Mouse (Mus musculus): Measurements from ENCODE around the gene Phlda3. TPM values are rescaled to one million over a fixed set of nuclear protein-coding genes. Genes with fewer than 3 reads are reported as not detected.

The Phlda3 gene
- 1.9 TPM in 1 of 2 replicates, not detected in the other for total RNA-seq (2014; fragmentation: Nextera tagmentation)
- 0.17 and 1.0 TPM in 2 replicates for total RNA-seq (2017)

GRCm38 (mm10) chr1:135765645-135766591, at the start of gene Phlda3:
Gene Phlda3, plus strand, starts transcription at chr1:135766119.
- peak; percentile 82 for ATAC-seq (replicated peaks; ENCODE audit: poor library complexity, severe bottlenecking)

GRCm38 (mm10) chr1:135719486-135719885, 46.4 kb upstream of the Phlda3 start:
- peak; percentile 75 for ATAC-seq (replicated peaks; ENCODE audit: poor library complexity, severe bottlenecking)

- 0 out of 2 replicates have a peak, but pooled peaks have one; percentile 31 for ATAC-seq (replicated peaks; ENCODE audit: poor library complexity, severe bottlenecking)
Measured at GRCm38 (mm10) chr1:135719983-135720382, 45.9 kb upstream of the Phlda3 start, which contains the start of gene Csrp1. Gene Csrp1, plus strand, starts transcription at chr1:135720061.

- no peak for ATAC-seq (replicated peaks; ENCODE audit: poor library complexity, severe bottlenecking)
Measured at GRCm38 (mm10) chr1:135723016-135723415, 42.9 kb upstream of the Phlda3 start.

- ATAC-seq (replicated peaks; ENCODE audit: poor library complexity, severe bottlenecking) = no peak
Measured at GRCm38 (mm10) chr1:135724134-135724533, 41.8 kb upstream of the Phlda3 start.

GRCm38 (mm10) chr1:135725324-135725723, 40.6 kb upstream of the Phlda3 start:
- ATAC-seq (replicated peaks; ENCODE audit: poor library complexity, severe bottlenecking) = no peak

- peak; percentile 38 for ATAC-seq (replicated peaks; ENCODE audit: poor library complexity, severe bottlenecking)
Measured at GRCm38 (mm10) chr1:135725936-135726335, 40.0 kb upstream of the Phlda3 start.

GRCm38 (mm10) chr1:135728631-135729366, 37.1 kb upstream of the Phlda3 start:
- ATAC-seq (replicated peaks; ENCODE audit: poor library complexity, severe bottlenecking) = peak; percentile 85

GRCm38 (mm10) chr1:135729367-135729713, 36.6 kb upstream of the Phlda3 start:
- ATAC-seq (replicated peaks; ENCODE audit: poor library complexity, severe bottlenecking) = peak; percentile 23

GRCm38 (mm10) chr1:135729821-135730220, 36.1 kb upstream of the Phlda3 start:
- ATAC-seq (replicated peaks; ENCODE audit: poor library complexity, severe bottlenecking) = no peak

GRCm38 (mm10) chr1:135730296-135730695, 35.6 kb upstream of the Phlda3 start:
- peak; percentile 23 for ATAC-seq (replicated peaks; ENCODE audit: poor library complexity, severe bottlenecking)

GRCm38 (mm10) chr1:135731393-135731792, 34.5 kb upstream of the Phlda3 start:
- peak; percentile 36; the same call in 1 of the 2 replicates for ATAC-seq (replicated peaks; ENCODE audit: poor library complexity, severe bottlenecking)

- no peak for ATAC-seq (replicated peaks; ENCODE audit: poor library complexity, severe bottlenecking)
Measured at GRCm38 (mm10) chr1:135731897-135732684, 33.8 kb upstream of the Phlda3 start.

GRCm38 (mm10) chr1:135734225-135734937, 31.5 kb upstream of the Phlda3 start:
- no peak for ATAC-seq (replicated peaks; ENCODE audit: poor library complexity, severe bottlenecking)

GRCm38 (mm10) chr1:135735460-135735859, 30.5 kb upstream of the Phlda3 start:
- peak; percentile 29; the same call in 1 of the 2 replicates for ATAC-seq (replicated peaks; ENCODE audit: poor library complexity, severe bottlenecking)

- ATAC-seq (replicated peaks; ENCODE audit: poor library complexity, severe bottlenecking) = no peak
Measured at GRCm38 (mm10) chr1:135744987-135745386, 20.9 kb upstream of the Phlda3 start.

GRCm38 (mm10) chr1:135746248-135746647, 19.7 kb upstream of the Phlda3 start:
- ATAC-seq (replicated peaks; ENCODE audit: poor library complexity, severe bottlenecking) = no peak

- peak; percentile 100 for ATAC-seq (replicated peaks; ENCODE audit: poor library complexity, severe bottlenecking)
Measured at GRCm38 (mm10) chr1:135752737-135753348, 13.1 kb upstream of the Phlda3 start.

- no peak for ATAC-seq (replicated peaks; ENCODE audit: poor library complexity, severe bottlenecking)
Measured at GRCm38 (mm10) chr1:135755287-135755686, 10.6 kb upstream of the Phlda3 start.
